Mouse (Mus musculus) E14TG2a.4 (cell line): ENCODE measurements around the gene Gm20388.

Experiments
- CTCF ChIP-seq: conservative IDR thresholded peaks from 2 replicates; pipeline ENCODE4 v1.5.1; 2014; ENCODE audit warnings: low read length
- NANOG ChIP-seq: IDR thresholded peaks from 2 replicates; pipeline ENCODE4 v1.6.1; 2014; ENCODE audit warnings: borderline replicate concordance, low read length, mixed read lengths
- POU5F1 ChIP-seq: IDR thresholded peaks from 2 replicates; pipeline ENCODE4 v1.6.1; 2014; ENCODE audit warnings: low read length, borderline replicate concordance

DNA sequence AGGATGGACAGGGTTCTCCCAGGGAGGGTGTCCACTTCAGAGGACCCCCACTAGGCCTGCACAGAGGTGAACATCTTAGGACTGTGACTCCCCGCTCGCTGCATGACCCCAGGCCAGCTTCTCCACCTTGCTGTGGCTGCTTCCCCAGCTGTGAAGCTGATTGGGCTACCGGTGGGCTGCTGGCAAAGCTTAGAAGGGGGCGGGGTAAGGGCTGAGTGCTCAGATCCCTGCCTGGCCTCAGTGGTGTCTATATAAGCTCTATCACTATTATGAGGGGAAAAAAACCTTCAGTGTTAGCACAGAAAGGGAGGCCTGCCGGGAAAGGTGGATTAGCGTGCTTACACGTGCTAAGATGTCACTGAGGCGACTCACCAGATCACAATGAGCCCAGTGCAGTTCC lies 501.2 kb downstream of the Gm20388 start:
- TF ChIP-seq CTCF (no peak), NANOG (no peak), POU5F1 (no peak)
